Mouse (Mus musculus) CH12.LX (cell line): ENCODE data around the gene Nos1.

Source experiments
- CTCF ChIP-seq, 2 experiments: IDR thresholded peaks in 1 of 2; conservative IDR thresholded peaks in 1 of 2; 2 replicates each; pipeline ENCODE4 v1.5.1; 2011 to 2012; ENCODE audit warnings: low read depth in 2 of 2, low read length in 2 of 2, improper control_type of control experiment in 1 of 2, inconsistent platforms in 1 of 2, mild to moderate bottlenecking in 1 of 2, moderate library complexity in 1 of 2
- IRF4 ChIP-seq: IDR thresholded peaks from 2 replicates; pipeline ENCODE4 v1.6.1; 2014; ENCODE audit warnings: low read depth, mild to moderate bottlenecking, inconsistent platforms, low read length, improper control_type of control experiment
- JUND ChIP-seq: conservative IDR thresholded peaks from 2 replicates; pipeline ENCODE4 v1.6.1; 2011; ENCODE audit warnings: low read depth, low read length, improper control_type of control experiment
- MAX ChIP-seq: IDR thresholded peaks from 2 replicates; pipeline ENCODE4 v1.6.1; 2011; ENCODE audit warnings: low read length, improper control_type of control experiment
- MXI1 ChIP-seq: IDR thresholded peaks from 2 replicates; pipeline ENCODE4 v1.6.1; 2011; ENCODE audit warnings: mild to moderate bottlenecking, low read depth, low read length, improper control_type of control experiment
- MYC ChIP-seq: IDR thresholded peaks from 2 replicates; pipeline ENCODE4 v1.6.1; 2011; ENCODE audit warnings: low read depth, mild to moderate bottlenecking, improper control_type of control experiment, low read length
- NRF1 ChIP-seq: IDR thresholded peaks from 2 replicates; pipeline ENCODE4 v1.6.1; 2014; ENCODE audit warnings: low read depth, mild to moderate bottlenecking, inconsistent platforms, low read length, improper control_type of control experiment, moderate library complexity
- PAX5 ChIP-seq: IDR thresholded peaks from 2 replicates; pipeline ENCODE4 v1.6.1; 2012; ENCODE audit warnings: low read length, inconsistent platforms, mixed read lengths
- POLR2A ChIP-seq: IDR thresholded peaks from 2 replicates; pipeline ENCODE4 v1.6.1; 2011; ENCODE audit warnings: low read depth, mild to moderate bottlenecking, improper control_type of control experiment, low read length
- POLR2AphosphoS2 ChIP-seq: IDR thresholded peaks from 2 replicates; pipeline ENCODE4 v1.6.1; 2011; ENCODE audit warnings: low read depth, low read length, improper control_type of control experiment
- SMC3 ChIP-seq: IDR thresholded peaks from 2 replicates; pipeline ENCODE4 v1.6.1; 2011; ENCODE audit warnings: low read depth, low read length, improper control_type of control experiment
- TBP ChIP-seq: conservative IDR thresholded peaks from 2 replicates; pipeline ENCODE4 v1.6.1; 2011; ENCODE audit warnings: low read depth, low read length, improper control_type of control experiment
- ZKSCAN1 ChIP-seq: IDR thresholded peaks from 2 replicates; pipeline ENCODE4 v1.6.1; 2012; ENCODE audit warnings: low read depth, inconsistent platforms, low read length, improper control_type of control experiment, borderline replicate concordance
- ZNF384 ChIP-seq: IDR thresholded peaks from 2 replicates; pipeline ENCODE4 v1.6.1; 2012; ENCODE audit warnings: low read depth, low read length, improper control_type of control experiment, inconsistent platforms

- TF ChIP-seq NRF1 (no peak), MXI1 (no peak), MAX (no peak), CTCF (conservative IDR thresholded peaks at IDR 0.05 in 1 of 2, IDR thresholded peaks at IDR 0.05 in 1 of 2; ENCODE audit: low read depth in 2 of 2, low read length in 2 of 2) (no peak), POLR2A (no peak), MYC (no peak), SMC3 (no peak), IRF4 (no peak), ZNF384 (no peak), PAX5 (no peak), JUND (no peak), TBP (no peak), POLR2AphosphoS2 (no peak), ZKSCAN1 (no peak)
These were observed 61.9 kb downstream of the Nos1 start for GRCm38 (mm10) chr5:117842699-117843098.
